Mouse (Mus musculus): Measurements from ENCODE around the gene Tfap4.
"Not testable (repeated sequence)": the region's sequence is repeated elsewhere in the genome, so short reads cannot be mapped to it uniquely, and the experiment has no call there.

The Tfap4 gene

DNA sequence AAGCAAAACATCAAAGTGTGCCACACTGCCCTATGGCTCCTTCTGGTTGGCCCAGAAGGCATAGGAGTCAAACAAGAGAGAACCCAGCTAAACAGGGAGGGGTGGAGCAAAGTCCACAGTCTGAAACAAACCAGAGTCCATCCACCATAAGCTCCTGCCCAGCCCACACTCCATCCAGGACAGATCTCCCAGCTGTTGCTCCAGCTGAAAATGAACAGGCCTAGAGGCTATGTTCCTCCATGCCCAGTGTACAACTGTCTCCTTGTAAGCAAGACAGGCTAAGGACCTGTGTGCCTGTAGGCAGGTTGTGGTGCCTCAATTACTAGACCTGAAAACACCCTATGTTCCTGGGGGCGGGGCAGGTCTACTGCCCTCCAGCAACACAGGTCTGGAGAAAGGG, 2.6 kb downstream of the Tfap4 start:
- no peak for DNase-seq (ENCODE audit: low spot score in 2 of 2)

DNA sequence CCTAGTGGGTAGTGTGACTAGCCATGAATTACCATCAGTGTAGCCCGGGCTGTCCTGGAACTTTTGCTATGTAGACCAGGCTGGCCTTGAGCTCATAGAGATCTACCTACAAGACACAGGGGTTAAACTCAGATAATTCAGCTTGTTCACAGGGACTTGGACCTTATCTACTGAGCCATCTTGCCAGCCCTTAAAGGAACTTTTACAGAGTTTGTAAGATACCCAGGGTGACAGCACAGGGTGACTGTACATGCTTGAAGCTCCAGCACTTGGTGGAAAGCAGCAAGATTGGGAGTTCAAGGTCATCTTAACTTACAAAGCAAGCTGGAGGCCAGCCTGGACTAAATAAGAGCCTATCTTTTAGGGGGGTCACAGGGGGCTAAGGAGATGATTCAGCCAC, 4.1 kb downstream of the Tfap4 start:
- DNase-seq (ENCODE audit: low spot score in 2 of 2), result no peak

DNA sequence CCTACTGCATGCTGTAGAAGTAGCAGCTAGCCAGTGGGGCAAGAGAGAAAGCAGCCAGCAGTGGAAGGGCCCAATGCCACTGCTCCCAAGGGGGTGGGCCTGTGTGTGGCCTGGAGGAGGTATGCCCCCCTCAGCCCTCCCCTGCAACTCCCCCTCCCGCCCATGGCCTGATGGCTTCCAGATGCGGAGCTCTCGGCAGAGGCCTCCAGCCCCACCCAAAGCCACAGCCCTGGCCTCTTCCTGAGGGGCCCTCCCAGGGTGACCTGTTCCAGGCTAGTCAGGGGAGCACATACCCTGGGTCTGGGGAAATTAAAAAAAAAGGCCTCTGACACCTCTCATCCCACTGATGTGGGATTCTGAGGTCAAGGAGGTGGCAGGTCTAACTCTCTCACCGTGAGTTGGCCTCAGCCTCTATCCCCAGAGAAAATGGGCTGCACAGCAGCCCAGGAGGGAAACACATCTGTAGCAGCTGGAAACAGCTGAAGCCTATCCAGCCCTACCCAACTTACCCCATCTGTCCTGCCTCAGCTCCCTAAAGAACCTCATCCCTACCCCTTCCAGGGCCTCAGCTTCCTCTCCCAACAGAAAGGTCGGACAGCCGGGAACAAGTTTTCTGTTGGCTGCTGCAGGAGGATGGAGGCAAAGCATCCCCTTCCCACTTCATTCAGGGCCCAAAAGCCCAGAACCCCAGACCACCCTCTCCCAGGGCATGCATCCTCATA, 6.7 kb downstream of the Tfap4 start:
- DNase-seq (ENCODE audit: low spot score in 2 of 2), result peak; percentile 39 to 65

DNA sequence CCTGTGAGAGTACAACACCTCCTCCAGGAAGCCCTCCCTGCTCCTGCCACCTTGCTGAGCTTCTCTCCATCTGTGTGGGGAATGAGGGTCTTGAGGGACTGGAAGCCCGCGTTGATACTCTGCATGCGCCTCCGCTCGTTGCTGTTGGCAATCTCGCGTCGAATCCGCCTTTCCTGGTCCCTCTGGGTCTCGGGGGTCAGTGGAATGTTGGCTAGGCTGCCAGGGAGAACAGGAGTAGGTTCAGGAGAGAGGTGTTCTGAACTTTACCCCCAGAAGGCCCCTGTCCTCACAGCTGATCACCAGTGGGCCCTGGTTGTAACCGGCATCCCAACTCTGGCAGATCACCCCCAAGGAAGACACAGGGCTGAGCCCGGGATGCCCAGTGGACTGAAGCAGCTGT, 7.8 kb downstream of the Tfap4 start:
- DNase-seq (ENCODE audit: low spot score in 2 of 2), result no peak

DNA sequence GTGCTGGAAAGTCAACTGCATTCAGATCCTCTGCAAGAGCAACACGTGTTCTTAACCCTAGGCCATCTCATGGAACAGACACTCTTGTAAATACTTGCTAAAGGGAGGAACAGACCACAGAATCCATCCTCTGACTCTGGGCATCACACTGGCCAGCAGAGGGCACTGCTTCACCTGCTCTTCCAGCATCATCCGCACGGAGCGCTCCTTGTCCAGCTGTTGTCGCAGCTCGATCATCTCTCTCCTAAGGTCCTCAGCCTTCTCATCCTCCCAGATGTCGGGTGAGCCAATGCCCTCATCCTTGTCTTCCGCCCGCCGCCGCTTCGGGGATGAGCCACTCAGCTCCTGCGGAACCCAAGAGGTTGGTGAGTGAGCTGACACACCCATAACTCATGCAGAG, 8.6 kb downstream of the Tfap4 start:
- peak; percentile 47 to 74 for DNase-seq (ENCODE audit: low spot score in 2 of 2)

DNA sequence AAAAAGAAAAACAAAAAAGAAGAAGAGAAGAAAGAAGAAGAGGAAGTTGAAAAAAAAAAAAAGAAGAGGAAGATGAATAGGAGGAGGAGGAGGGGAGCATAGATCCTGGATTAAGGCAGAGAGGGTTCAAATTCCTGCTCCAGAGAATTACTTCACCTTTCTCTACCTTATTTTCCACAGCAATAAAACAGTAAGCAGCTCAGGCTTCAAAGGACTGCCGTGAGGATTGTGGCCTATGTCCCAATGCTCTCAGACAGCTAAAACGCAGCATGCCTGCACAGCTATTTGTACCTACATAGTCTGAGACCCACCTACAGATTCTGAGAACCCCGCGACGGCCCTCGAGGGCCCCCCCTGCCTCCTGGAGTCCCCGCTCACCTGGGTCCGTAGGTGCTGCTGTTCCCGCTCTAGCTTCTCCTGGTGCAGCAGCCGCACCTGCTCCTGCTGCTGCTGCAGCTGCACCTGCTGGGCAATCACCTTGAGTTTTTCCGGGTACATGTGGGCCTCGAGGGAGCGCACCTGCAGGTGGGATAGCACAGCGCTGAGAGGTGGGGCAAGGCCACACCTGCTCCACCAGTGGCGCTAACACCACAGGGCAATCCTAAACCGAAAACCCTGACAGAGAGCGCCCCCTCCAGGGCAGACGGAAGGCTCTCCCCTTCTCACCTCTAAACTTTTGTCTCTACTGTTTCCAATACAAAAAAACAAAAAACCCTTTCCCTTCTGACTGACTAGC, 10.5 kb downstream of the Tfap4 start:
- DNase-seq (ENCODE audit: low spot score in 2 of 2), result no peak

DNA sequence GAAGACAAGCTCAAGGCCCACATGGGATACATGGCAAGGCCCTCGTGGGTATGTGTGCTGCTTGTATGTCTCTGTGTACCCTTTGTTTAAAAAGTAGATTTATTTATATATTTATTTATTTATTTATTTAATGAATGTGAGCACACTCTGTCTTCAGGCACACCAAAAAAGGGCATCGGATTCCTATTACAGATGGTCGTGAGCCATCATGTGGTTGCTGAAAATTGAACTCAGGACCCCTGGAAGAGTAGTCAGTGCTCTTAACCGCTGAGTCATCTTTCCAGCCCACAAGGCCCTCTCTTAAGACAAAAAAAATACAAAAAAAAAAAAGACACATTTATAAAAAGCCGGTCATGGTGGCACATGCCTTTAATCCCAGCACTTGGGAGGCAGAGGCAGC, 12.0 kb downstream of the Tfap4 start:
- no peak for DNase-seq (ENCODE audit: low spot score in 2 of 2)

DNA sequence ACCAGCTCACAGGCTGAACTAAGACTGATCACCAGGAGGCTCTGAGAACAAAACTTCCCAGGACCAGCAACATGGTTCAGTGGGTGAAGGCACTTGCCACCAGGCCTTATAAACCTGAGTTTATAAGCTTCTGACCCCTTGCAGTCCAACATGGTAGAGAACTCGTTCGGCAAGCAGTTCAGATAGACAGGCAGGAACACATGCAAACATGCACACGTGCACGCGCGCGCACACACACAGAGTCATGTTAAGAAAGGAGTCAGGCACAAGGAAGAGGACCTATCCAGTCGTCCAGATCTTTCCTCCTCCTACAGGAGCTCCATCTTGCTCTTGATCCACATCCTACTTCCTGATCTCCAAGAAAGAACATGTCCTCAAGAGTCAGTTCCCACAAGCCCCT, 12.8 kb downstream of the Tfap4 start:
- DNase-seq (ENCODE audit: low spot score in 2 of 2), result no peak

DNA sequence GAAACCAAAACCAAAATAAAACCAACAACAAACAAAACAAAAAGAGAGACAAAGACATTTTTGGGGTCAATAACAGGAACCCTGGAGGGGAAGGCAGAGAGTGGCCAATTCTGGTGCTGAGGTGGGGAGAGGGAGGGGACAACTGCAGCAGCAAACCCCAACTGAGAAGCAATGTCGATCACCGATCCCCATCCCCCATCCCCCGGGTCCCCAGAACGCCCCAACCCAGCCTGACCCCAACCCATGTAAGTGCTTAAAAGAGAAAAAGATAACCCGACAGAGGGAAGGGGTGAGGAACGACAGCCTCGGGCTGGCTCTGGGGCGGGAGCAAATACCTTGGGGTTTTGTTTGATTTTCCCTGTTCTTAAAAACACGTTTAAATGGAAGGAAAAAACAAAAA, 14.8 kb downstream of the Tfap4 start:
- DNase-seq (ENCODE audit: low spot score in 2 of 2), result no peak

DNA sequence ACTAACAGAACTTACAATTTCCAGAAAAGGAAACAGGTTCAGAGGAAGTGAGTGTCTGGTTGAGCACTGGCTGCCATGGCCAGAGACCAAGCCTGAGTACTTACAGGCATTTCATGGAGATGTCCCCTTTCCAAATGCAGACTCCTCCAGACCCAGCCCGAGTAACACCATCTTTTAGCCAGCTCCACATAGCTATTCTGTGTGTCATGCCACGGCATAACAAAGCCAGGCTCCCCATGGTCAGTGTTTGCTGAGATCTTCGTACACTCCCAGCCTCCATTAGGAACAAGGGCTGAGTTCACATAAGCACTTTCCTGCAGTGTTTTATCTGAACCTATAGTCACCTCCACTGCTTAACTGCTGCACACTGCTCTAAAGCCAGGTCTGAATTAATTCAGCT, 16.4 kb downstream of the Tfap4 start:
- DNase-seq (ENCODE audit: low spot score in 2 of 2), result no peak

DNA sequence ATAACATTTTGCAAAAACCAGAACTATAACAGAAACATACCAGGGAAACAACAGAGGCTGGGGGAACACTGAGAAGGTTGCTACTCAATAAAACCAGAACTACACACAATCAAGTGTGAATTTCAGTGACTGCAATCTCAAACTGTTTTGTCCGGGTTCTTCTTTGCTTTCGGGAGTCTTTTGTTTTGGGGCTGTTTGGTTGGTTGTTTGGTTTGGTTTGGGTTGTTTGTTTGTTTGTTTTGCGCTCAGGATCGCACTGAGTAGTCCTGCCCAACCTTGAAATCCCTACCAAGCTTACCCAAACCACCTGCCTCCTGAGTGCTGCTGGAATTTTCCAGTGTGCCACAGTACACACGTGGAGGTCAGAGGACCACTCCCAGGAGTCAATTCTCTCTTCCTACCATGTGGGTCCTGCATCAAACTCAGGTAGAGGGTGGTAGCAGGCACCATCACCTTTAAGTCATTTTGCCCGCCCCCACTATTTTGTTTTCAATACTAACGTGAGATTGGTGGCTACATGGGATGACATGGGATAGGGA, 17.3 kb downstream of the Tfap4 start:
- no peak for DNase-seq (ENCODE audit: low spot score in 2 of 2)

DNA sequence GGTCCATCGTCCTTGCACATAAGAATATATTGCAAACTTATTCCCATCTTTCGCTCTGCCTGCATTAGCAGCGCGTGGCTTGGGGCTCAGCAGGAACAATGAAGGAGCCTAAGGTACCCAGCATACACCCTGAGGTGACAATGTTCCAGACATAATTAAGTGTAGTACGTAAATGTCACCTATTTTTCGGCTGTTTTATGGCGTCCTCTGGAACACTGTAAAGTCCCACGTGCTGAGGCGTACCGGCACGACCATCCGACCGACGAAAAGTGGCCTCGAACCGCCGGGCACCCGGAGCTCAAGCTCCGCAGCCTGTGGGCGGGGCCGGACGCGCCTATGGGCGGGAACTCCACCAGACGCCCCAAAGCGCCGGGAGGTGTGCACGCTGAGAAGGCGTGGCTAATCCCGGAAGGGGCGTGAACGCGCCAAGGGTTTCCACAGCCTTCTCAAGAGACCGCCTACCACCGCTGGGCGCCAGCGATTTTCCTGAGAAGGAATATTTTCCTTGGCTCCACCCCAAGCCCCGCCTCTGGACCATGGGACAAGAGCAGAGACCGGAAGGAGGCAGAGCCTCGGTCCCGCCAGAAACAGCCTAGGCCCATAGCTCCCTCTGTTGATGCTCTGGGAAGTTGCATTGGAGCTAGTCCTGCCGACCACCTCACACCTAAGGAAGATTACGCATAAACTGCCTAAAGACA, 18.0 kb downstream of the Tfap4 start, which contains the start of gene Srl:
Gene Srl (minus strand): TSS at position 316 of the 698 bp plus-strand sequence.
- DNase-seq (ENCODE audit: low spot score in 2 of 2), result peak; percentile 100

DNA sequence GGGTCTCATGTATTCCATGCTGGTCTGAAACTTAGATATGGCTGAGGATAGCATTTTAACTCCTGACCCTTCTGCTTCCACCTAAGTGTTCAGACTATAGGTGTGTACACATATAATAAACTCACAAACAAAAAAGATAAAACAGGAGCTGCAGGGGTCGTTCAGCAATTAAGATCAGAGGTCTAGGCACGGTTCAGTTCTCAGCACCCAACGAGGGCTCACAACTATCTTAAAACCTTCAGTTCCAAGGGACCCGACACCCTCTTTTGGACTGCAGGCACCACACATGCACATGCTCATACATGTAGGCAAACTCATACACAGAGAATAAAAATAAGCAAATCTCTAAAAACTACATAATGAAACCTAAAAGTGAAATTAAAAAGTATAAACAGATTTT, 18.6 kb downstream of the Tfap4 start:
- DNase-seq (ENCODE audit: low spot score in 2 of 2), result no peak

DNA sequence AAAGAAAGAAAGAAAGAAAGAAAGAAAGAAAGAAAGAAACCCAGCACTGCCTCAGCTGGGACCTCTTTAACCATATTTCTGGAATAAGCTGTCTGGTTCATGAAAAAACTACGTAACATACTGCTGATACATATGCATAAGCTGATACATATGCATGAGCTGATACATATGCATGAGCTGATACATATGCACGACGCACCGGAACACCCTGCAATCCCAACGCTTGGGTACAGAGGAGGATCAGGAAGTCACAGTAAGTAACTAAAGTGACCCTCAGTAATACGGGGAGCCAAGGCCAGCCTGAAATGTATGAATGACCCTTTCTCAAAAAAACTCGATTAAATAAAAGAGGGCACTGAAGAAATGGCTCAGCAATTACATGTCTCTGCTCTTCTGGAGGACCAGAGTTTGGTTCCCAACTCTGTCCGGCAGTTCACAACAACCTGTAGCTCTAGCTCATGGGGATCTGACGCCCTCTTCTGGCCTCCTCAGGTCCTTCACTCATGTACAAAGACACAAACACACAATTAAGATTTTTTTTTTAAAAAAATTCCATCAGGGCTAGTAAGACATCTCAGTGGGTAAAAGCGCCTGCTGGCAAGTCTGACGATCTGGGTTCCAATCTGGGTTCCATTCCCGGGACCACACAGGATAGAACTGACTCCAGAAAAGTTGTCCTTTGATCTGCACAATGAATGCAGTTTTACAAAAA, 19.4 kb downstream of the Tfap4 start:
- no peak for DNase-seq (ENCODE audit: low spot score in 2 of 2)

DNA sequence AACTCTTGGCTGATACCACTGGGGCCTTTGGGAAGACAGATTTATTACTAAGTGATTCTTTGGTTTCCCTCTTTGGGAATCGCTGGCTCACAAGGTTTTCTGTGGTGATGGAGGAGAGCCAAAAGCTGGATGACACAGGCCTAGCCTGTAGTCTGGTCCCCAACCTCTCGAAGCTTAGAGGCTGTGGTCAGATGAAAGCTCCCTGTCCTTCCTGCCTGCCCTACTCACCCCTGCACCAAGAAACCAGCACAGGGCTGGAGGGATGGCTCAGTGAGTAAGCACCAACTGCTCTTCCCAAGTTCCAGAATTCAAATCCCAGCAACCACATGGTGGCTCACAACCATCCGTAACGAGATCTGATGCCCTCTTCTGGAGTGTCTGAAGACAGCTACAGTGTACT, 20.1 kb downstream of the Tfap4 start:
- no peak for DNase-seq (ENCODE audit: low spot score in 2 of 2)

DNA sequence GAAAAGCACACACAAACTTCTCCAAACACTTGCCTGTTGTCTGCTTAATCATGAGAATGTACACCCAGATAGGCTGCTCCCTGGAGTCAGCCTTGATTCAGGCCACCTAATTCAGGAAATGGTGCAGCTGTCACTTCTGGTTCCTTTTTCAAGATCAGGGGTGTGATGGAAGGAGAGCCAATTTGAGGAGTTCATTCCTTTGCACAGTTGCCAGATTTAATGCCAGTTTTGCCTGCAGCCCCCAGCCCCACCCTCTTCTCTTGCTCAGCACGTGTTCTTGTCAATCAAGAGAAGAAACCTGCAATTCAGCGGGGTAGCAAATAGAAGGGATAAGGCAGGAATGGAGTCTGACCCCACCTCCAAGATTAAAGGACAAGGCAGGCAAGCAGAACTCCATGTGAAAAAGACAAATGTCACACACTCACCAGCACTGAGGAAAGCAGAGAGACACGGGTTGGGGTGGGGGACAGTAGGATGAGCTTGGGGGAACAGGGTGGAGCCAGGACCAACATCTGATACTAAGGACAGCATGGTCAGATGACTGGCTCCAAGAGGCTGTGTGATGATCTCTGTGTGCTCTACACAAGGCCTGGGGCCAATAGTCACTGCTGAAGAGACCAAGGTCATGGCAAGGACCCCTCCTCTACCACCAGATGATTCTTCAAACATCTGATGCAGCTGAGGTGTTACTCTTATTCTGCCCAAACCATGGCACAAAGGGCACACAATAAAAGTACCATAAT, 21.9 kb downstream of the Tfap4 start:
- no peak for DNase-seq (ENCODE audit: low spot score in 2 of 2)

DNA sequence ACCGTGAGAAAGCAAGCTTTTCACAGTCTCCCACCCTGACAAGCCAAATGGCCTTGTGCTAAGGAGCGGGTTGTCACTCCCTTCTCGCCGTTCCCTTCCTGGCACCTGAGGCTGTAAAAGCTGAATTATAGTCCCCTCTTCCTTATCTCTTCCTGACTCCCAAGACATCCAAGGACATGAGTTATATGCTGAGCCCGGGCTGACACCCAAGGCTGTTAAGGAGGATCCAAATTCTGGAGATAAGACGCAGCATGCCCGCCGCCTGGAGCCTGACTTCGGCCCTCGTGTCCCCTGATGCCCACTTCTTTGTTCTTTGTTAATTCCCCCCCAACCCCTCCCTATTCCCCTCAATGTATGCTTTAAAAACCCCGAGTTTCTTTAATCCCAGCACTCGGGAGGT, 32.3 kb downstream of the Tfap4 start:
- not testable (repeated sequence) for DNase-seq (ENCODE audit: low spot score in 2 of 2)

DNA sequence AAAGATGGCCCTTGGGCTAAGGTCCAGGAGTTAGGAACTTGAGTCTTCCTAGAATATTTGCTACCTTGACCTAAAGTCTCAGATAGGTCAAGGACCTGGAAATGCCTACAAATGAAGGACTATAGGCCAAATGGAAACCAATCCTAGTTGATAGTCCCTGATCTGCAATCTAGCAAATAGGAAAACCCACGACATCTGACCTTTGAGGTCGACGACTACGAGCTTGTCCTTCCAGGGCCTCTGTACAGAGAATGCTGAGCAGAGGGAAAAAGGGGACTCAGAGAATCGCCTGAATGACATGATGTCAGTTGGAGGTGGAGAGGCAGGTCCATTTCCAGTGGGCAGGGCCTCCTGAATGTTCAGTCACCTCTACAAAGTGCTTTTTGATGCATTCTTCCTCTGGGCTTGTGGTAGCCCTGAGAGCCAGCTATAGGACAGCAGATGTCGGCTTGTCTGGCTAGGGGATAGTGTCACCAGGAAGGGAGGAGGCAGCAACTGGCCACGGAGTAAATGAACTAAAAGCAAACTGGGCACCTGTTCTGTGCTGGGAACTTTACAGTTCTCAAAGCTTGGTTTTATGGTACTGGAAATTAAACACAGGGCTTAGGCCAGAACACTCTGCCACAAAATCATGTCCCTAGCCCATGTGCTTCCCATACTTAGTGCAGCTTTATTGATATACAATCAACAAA, 36.2 kb downstream of the Tfap4 start:
- DNase-seq (ENCODE audit: low spot score in 2 of 2), result no peak

DNA sequence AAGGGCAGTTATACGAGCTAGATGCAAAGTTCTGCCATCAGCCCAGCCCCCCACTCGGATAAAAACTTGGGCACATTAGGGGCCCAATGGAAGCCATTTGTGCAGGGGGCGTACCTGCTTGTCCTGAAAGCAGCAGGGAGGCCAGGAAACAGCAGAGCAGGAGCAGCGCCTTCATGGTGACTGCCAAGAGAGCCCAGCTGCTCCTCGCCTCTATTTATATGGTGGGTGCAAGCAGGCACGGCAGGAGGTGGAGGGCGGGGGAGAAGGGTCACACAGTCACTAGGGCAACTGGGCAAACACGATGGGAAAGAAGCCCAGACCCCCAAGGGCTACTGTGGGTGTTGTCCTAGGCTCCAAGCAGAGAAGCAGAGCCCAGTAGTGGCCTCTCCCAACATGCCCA, 36.8 kb downstream of the Tfap4 start:
- DNase-seq (ENCODE audit: low spot score in 2 of 2), result no peak

DNA sequence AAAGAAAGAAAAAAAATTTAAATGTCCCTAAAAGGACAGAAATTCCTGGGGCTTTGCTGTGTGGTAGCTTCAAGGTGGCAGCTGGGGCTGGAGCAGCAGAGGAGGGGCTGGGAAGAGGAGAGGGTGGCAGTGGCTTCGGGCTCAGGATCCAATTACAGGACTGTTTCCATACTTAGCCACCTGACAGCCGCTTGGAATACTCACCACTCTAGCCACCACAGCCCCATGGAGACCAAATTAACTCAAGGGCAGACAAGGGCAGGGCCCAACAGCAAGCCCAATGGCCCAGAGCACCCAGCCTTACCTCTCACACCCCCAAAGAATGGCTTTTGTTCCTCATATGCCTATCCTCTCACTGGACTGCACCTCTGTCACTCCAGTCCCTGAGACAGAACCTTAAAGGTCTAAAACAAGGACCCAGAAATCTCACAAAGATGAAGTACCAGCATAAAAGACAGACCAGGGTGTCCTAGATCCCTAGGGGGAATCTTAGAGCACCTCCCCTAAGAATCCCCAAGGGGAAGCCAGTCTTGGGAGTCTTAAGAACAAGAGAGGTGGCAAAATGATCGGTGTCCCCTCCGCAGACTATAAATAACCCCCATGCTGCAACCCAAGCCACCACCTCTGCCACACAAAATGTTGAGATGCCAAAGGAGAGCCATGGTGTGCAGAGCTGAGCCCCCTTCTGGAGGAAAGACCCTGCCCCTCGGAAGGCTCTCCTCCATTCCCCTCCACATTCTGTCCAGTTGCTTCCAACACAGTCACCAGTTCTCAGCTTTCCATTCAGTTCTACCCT, 37.7 kb downstream of the Tfap4 start:
- no peak for DNase-seq (ENCODE audit: low spot score in 2 of 2)

Measured in urinary bladder, postnatal 4 days (tissue).